Mouse (Mus musculus) testis, adult 2 months (tissue): ENCODE measurements at regions not wholly inside any gene's neighbourhood (a gene's known extent, or its start where the extent isn't known, plus 50 kb on each side); places are given as distances from the start of the nearest gene placed in this dataset.

Experiments
- H3K27ac ChIP-seq: fragments of 200-500 bp; 2 replicates; pipeline ENCODE4 v1.5.1; 2012; ENCODE audit warnings: low read depth, low read length; ENCODE audit not compliant: control insufficient read depth, insufficient read depth
- H3K27me3 ChIP-seq: fragments of 200-500 bp; 2 replicates; pipeline ENCODE4 v1.6.1; 2012; ENCODE audit warnings: mild to moderate bottlenecking, low read length, moderate library complexity; ENCODE audit not compliant: control insufficient read depth, insufficient read depth
- H3K36me3 ChIP-seq: fragments of 200-500 bp; 2 replicates; pipeline ENCODE4 v1.6.1; 2012; ENCODE audit warnings: mild to moderate bottlenecking, low read length; ENCODE audit not compliant: control insufficient read depth, insufficient read depth
- H3K4me1 ChIP-seq: fragments of 200-500 bp; 2 replicates; pipeline ENCODE4 v1.6.1; 2012; ENCODE audit warnings: low read length; ENCODE audit not compliant: control insufficient read depth, insufficient read depth
- H3K4me3 ChIP-seq: fragments of 200-500 bp; 2 replicates; pipeline ENCODE4 v1.5.1; 2012; ENCODE audit warnings: low read depth, mild to moderate bottlenecking, low read length, moderate library complexity, mixed read lengths; ENCODE audit not compliant: control insufficient read depth
- CTCF ChIP-seq: fragments of 200-500 bp; IDR thresholded peaks from 2 replicates; pipeline ENCODE4 v1.5.1; 2012; ENCODE audit warnings: low read depth, mild to moderate bottlenecking, inconsistent platforms, low read length, moderate library complexity; ENCODE audit not compliant: control insufficient read depth, insufficient read depth, insufficient replicate concordance
- POLR2A ChIP-seq: fragments of 200-500 bp; IDR thresholded peaks from 2 replicates; pipeline ENCODE4 v1.6.1; 2012; ENCODE audit warnings: low read depth, mild to moderate bottlenecking, inconsistent platforms, low read length, moderate library complexity; ENCODE audit not compliant: control insufficient read depth

- Histone ChIP-seq H3K4me1 (no peaks in the 10 kb centered on the region; the same call in 1 of the 2 replicates), H3K27me3 (no peaks in the 10 kb centered on the region), H3K36me3 (no peaks in the 10 kb centered on the region), H3K27ac (no peak overlapping the region), H3K4me3 (no peak overlapping the region)
- no peak for TF ChIP-seq CTCF
These were observed 278.9 kb upstream of the Pou3f3 start for GRCm38 (mm10) chr1:42416539-42417218.

- no peaks in the 10 kb centered on the region for H3K27me3 ChIP-seq
- H3K27ac ChIP-seq, result no peak overlapping the region
- no peaks in the 10 kb centered on the region for H3K36me3 ChIP-seq
- no peak for TF ChIP-seq CTCF
- no peaks in the 10 kb centered on the region; the same call in 1 of the 2 replicates for H3K4me1 ChIP-seq
- no peak overlapping the region for H3K4me3 ChIP-seq
These were observed 277.8 kb upstream of the Pou3f3 start for GRCm38 (mm10) chr1:42417815-42418214.

GRCm38 (mm10) chr1:42418233-42418632 is 277.3 kb upstream of the Pou3f3 start:
- no peak overlapping the region for H3K4me3 ChIP-seq
- TF ChIP-seq POLR2A (no peak), CTCF (no peak)
- H3K36me3 ChIP-seq, result no peaks in the 10 kb centered on the region
- no peak overlapping the region for H3K27ac ChIP-seq
- H3K4me1 ChIP-seq, result no peaks in the 10 kb centered on the region; the same call in 1 of the 2 replicates
- H3K27me3 ChIP-seq, result no peaks in the 10 kb centered on the region

GRCm38 (mm10) chr1:42436366-42436998 is 259.1 kb upstream of the Pou3f3 start:
- Histone ChIP-seq H3K36me3 (no peaks in the 10 kb centered on the region), H3K4me3 (no peak overlapping the region), H3K27me3 (no peaks in the 10 kb centered on the region), H3K4me1 (0 out of 2 replicates have a peak, but pooled peaks cover 2% of the 10 kb centered on the region), H3K27ac (no peak overlapping the region)
- TF ChIP-seq CTCF (no peak), POLR2A (no peak)

GRCm38 (mm10) chr1:42468365-42468764 is 227.2 kb upstream of the Pou3f3 start:
- Histone ChIP-seq H3K36me3 (no peaks in the 10 kb centered on the region), H3K27ac (no peak overlapping the region), H3K27me3 (no peaks in the 10 kb centered on the region), H3K4me1 (no peaks in the 10 kb centered on the region), H3K4me3 (no peak overlapping the region)
- TF ChIP-seq CTCF (no peak), POLR2A (no peak)

- Histone ChIP-seq H3K36me3 (no peaks in the 10 kb centered on the region), H3K27ac (no peak overlapping the region), H3K4me3 (no peak overlapping the region), H3K27me3 (no peaks in the 10 kb centered on the region), H3K4me1 (no peaks in the 10 kb centered on the region)
- TF ChIP-seq POLR2A (no peak), CTCF (no peak)
These were observed 223.6 kb upstream of the Pou3f3 start for GRCm38 (mm10) chr1:42471846-42472494.

GRCm38 (mm10) chr1:42472495-42473230 is 222.9 kb upstream of the Pou3f3 start:
- no peaks in the 10 kb centered on the region for H3K36me3 ChIP-seq
- no peak overlapping the region for H3K27ac ChIP-seq

More at GRCm38 (mm10) chr1:42472495-42473230, 222.9 kb upstream of the Pou3f3 start:
- TF ChIP-seq CTCF (no peak), POLR2A (no peak)
- Histone ChIP-seq H3K4me3 (no peak overlapping the region), H3K27me3 (no peaks in the 10 kb centered on the region), H3K4me1 (no peaks in the 10 kb centered on the region)
